Mouse (Mus musculus) hindbrain, postnatal 0 days (tissue): ENCODE measurements around the gene Kcnma1. TPM values are rescaled to one million over a fixed set of nuclear protein-coding genes. Genes with fewer than 3 reads are reported as not detected.

ENCODE experiments used
- ATAC-seq: fragments of 200-750 bp; cut with Nextera tagmentation; 2 replicates; pipeline ENCODE4 v1.8.0; 2017; ENCODE audit warnings: mild to moderate bottlenecking, moderate TSS enrichment, moderate library complexity
- DNase-seq: peaks from one replicate; pipeline ENCODE4 v3.0.0-alpha.2; 2015; ENCODE audit warnings: low spot score
- H3K27ac ChIP-seq: fragments of 300-500 bp; sonication (generic); 2 replicates; pipeline ENCODE4 v1.5.1; 2014; ENCODE audit warnings: mild to moderate bottlenecking
- H3K27me3 ChIP-seq: fragments of 300-500 bp; sonication (generic); 2 replicates; pipeline ENCODE4 v1.6.1; 2014; ENCODE audit warnings: low read length, mixed read lengths; ENCODE audit not compliant: insufficient read depth
- H3K36me3 ChIP-seq: fragments of 300-500 bp; sonication (generic); 2 replicates; pipeline ENCODE4 v1.6.1; 2014; ENCODE audit warnings: low read length, mixed read lengths; ENCODE audit not compliant: insufficient read depth
- H3K4me1 ChIP-seq: fragments of 300-500 bp; sonication (generic); 2 replicates; pipeline ENCODE4 v1.6.1; 2014; ENCODE audit warnings: antibody characterized with exemption, low read length, mixed read lengths; ENCODE audit not compliant: insufficient read depth
- H3K4me2 ChIP-seq: fragments of 300-500 bp; sonication (generic); 2 replicates; pipeline ENCODE4 v1.6.1; 2014; ENCODE audit warnings: low read depth, mild to moderate bottlenecking, low read length, moderate library complexity, mixed read lengths
- H3K4me3 ChIP-seq: fragments of 300-500 bp; sonication (generic); 2 replicates; pipeline ENCODE4 v1.5.1; 2014; ENCODE audit warnings: low read length
- H3K9ac ChIP-seq: fragments of 300-500 bp; sonication (generic); replicated peaks from 2 replicates; pipeline ENCODE4 v1.6.1; 2014; ENCODE audit warnings: mild to moderate bottlenecking, low read length, moderate library complexity, mixed read lengths
- H3K9me3 ChIP-seq: fragments of 300-500 bp; sonication (generic); 2 replicates; pipeline ENCODE4 v1.6.1; 2016; ENCODE audit warnings: low read length, mixed read lengths
- CTCF ChIP-seq: IDR thresholded peaks from 2 replicates; pipeline ENCODE4 v1.5.1; 2016; ENCODE audit warnings: antibody characterized with exemption, control low read depth, low read depth
- WGBS: fragments of 180-500 bp; shearing (Covaris S2); extraction: QIAGEN DNeasy Blood & Tissue Kit; methylation state at CpG from one replicate; pipeline ENCODE4 v1.1.7; 2014; 5-methylcytosine and 5-hydroxymethylcytosine counted together
- polyA plus RNA-seq: library from polyadenylated mRNA; unstranded; fragments of >200 nt; fragmentation: Nextera tagmentation; extraction: Ambion mirVana; gene quantifications from 2 replicates; pipeline ENCODE4 v1.2.1, GENCODE M21; 2015
- total RNA-seq: library from RNA; depleted of rRNA; stranded (reverse); fragments of >200 nt; gene quantifications from 2 replicates; pipeline ENCODE4 v1.2.3, GENCODE M21; 2014

Kcnma1 gene
- total and polyA plus RNA-seq, 2 experiments from 2014 or later, result 15.9 to 36.1 TPM

DNA sequence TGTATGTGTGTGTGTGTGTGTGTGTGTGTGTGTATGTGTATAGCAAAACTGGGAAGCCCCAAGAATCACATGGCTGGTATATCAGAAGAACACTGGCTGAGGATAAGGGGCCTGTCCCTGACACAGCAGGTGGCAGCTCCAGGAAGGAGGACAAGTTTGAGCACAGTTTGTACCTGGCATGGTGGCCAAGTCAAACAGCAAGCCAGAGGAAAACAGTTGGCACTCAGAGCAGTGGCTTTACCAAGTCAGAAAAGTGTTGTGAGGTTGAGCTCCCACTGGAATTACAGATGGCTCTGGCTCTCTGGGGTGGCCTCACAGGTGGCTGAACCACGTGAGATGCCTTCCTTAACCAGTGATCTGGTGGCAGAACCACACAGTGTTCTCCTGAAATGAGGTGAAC, 132.3 kb downstream of the Kcnma1 start:
- DNase-seq, result no peak
- no peaks in the 10 kb centered on the region for H3K9me3 ChIP-seq
- H3K27me3 ChIP-seq, result no peaks in the 10 kb centered on the region
- H3K27ac ChIP-seq, result no peak overlapping the region
- 0 out of 2 replicates have a peak, but pooled peaks cover 5% of the 10 kb centered on the region for H3K4me1 ChIP-seq
- no peak overlapping the region for H3K9ac ChIP-seq
- TF ChIP-seq CTCF, result no peak
- no peak for ATAC-seq
- H3K36me3 ChIP-seq, result no peaks in the 10 kb centered on the region
- H3K4me2 ChIP-seq, result no peak overlapping the region
- 84% methylated on average over 1 of the region's 1 CpGs for WGBS
- no peak overlapping the region for H3K4me3 ChIP-seq

DNA sequence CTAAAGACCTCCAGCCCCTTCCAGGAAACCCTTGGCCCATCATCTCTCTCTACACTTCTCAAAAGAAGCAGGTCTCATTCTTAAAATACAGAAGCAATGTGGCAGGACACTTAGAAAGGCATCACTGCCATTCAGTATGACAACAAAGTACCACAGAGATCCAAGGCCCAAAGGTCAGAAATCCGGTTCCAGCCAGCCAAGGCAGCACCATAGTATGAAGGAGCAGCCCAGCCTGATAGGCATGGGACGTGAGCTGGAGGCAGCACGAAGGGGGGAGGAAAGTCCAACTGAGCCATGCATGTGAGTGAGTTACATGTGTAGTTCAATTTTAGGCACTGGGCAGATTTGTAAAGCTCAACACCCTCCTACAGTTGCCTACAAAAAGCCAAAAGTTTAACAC, 135.0 kb downstream of the Kcnma1 start:
- Histone ChIP-seq H3K4me2 (no peak overlapping the region), H3K9ac (no peak overlapping the region), H3K27ac (no peak overlapping the region), H3K36me3 (no peaks in the 10 kb centered on the region), H3K4me1 (peaks cover 5% of the 10 kb centered on the region; the same call in 1 of the 2 replicates), H3K27me3 (no peaks in the 10 kb centered on the region), H3K4me3 (no peak overlapping the region), H3K9me3 (no peaks in the 10 kb centered on the region)
- ATAC-seq (no peak), DNase-seq (no peak)
- TF ChIP-seq CTCF, result no peak
- WGBS, result 85% methylated on average over 3 of the region's 3 CpGs

DNA sequence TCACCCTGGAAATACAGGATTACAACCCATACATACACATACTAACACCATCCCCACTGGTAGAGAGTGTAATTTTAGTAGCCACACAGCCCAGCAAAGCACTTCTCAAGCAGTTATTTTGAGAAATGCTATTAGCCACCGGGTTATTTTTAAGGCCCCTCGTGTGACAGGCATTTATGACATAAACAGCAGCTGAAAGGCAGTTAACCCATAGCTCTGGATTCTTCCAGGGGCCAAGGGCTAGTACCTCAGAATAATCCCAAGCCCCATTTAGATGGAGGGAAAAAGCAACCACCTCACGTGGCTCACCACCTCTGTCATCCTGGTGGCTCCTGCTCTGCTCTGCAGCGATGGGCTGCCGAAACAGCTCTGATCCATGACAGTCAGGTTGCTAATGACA, 136.7 kb downstream of the Kcnma1 start:
- no peak for TF ChIP-seq CTCF
- DNase-seq, result no peak
- Histone ChIP-seq H3K4me1 (peaks cover 5% of the 10 kb centered on the region; the same call in 1 of the 2 replicates), H3K36me3 (no peaks in the 10 kb centered on the region), H3K4me2 (no peak overlapping the region), H3K9ac (no peak overlapping the region), H3K4me3 (no peak overlapping the region), H3K9me3 (no peaks in the 10 kb centered on the region), H3K27me3 (no peaks in the 10 kb centered on the region), H3K27ac (no peak overlapping the region)
- no peak for ATAC-seq
- 87% methylated on average over 5 of the region's 5 CpGs for WGBS

DNA sequence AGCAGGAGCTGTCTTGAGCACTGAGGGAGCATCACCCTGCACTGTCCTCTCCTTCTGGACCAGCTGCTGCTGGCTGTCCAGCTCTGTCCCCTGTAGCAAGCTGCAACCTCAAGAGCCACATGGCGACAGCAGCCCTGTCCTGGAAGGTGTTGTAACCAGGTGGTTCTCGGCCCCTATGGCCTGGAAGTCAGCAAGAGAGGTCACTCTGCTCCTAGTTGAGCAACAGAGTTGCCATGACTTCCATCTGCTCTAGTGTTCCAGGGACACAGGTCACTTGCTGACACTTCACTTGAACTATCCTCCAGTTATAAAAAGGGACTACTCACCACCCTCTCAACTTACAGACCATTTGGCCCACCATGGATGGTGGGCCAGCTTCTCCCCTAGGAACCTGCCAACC, 139.7 kb downstream of the Kcnma1 start:
- H3K27ac ChIP-seq, result no peak overlapping the region
- no peak for DNase-seq
- H3K27me3 ChIP-seq, result no peaks in the 10 kb centered on the region
- ATAC-seq, result no peak
- 87% methylated on average over 2 of the region's 2 CpGs for WGBS
- H3K36me3 ChIP-seq, result no peaks in the 10 kb centered on the region
- H3K4me2 ChIP-seq, result no peak overlapping the region
- TF ChIP-seq CTCF, result no peak
- no peaks in the 10 kb centered on the region for H3K9me3 ChIP-seq
- peaks cover 5% of the 10 kb centered on the region; the same call in 1 of the 2 replicates for H3K4me1 ChIP-seq
- no peak overlapping the region for H3K9ac ChIP-seq
- H3K4me3 ChIP-seq, result no peak overlapping the region

DNA sequence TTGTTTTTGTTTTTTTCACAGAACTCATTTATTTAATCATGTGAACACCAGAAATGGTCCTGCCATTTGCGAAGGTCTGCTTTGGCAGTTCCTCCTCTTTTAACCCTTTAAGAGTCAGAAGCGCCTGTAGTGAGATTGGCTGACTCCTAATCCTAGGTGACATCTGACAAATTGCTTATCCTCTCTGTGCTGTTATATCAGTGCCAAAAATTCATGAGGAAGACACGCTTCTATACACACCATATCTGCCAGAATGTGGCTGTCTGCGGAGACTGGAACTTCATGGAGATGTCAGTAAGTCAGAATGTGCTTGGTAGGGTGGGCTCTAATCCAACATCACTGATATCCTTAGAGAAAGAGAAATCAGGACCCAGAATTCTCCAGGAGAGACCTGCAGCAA, 157.3 kb downstream of the Kcnma1 start:
- no peak for ATAC-seq
- Histone ChIP-seq H3K9me3 (no peaks in the 10 kb centered on the region), H3K9ac (no peak overlapping the region), H3K36me3 (no peaks in the 10 kb centered on the region), H3K27me3 (no peaks in the 10 kb centered on the region), H3K4me2 (no peak overlapping the region), H3K4me3 (no peak overlapping the region), H3K27ac (no peak overlapping the region), H3K4me1 (no peaks in the 10 kb centered on the region)
- DNase-seq, result peak; percentile 57
- 59% methylated on average over 4 of the region's 4 CpGs for WGBS
- TF ChIP-seq CTCF, result no peak

DNA sequence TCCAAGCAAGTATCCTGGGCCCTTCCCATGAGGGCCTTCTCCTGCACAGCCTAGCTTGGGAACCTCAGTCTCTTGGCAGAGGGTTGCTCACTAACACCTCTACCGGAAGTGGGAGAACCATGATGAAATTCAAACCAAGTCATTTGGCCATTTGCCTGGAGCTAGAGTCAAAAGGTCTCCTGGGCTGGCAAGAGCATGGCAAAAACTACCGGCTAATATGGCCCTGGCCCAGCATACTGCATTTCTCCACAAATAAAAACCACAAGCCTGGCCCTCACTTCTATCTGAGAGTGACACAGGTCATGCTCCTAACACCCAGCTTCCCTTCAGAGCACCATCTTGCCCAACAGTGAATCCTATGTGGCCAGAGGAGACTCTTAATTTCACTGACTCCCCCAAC, 159.3 kb downstream of the Kcnma1 start:
- Histone ChIP-seq H3K27me3 (no peaks in the 10 kb centered on the region), H3K9me3 (no peaks in the 10 kb centered on the region), H3K4me3 (no peak overlapping the region), H3K36me3 (no peaks in the 10 kb centered on the region), H3K9ac (no peak overlapping the region), H3K4me2 (no peak overlapping the region), H3K4me1 (no peaks in the 10 kb centered on the region), H3K27ac (no peak overlapping the region)
- TF ChIP-seq CTCF, result no peak
- 61% methylated on average over 2 of the region's 2 CpGs for WGBS
- ATAC-seq (no peak), DNase-seq (no peak)

DNA sequence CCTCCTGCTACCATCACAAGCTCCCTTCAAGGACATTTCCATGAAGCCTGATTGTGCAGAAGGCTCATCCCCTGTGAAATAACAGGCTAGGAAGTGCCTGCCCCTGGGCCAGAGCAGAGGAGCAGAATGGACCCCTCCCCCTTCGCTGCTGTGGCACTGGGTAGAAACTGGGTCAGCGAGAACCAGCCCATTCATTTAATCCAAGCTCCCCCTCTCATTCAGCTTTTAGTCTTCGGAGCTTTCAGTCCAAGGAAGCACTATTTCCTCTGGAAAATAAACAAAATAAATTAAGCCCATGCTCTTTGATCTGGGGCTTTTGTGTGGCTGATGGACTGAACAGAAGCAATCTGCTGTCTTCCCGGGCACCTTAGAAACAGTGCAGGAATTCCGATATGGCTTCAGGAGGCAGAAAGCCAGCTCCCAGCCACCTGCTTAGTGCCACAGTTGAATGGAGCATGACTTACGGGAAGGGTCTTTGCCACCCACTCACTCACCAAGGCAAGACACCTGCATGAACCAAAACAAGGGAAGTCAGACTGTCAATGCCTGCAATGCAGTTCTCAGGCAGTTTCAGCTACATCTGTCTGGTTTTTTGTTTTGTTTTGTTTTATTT, 165.7 kb downstream of the Kcnma1 start:
- Histone ChIP-seq H3K36me3 (no peaks in the 10 kb centered on the region), H3K4me3 (no peak overlapping the region), H3K4me1 (peaks cover 12% of the 10 kb centered on the region; the same call in 1 of the 2 replicates), H3K27me3 (no peaks in the 10 kb centered on the region), H3K9me3 (no peaks in the 10 kb centered on the region), H3K9ac (no peak overlapping the region), H3K4me2 (no peak overlapping the region), H3K27ac (peak overlapping the region; percentile 49)
- ATAC-seq (peak; percentile 90), DNase-seq (peak; percentile 69)
- WGBS, result 9% methylated on average over 6 of the region's 6 CpGs
- TF ChIP-seq CTCF, result no peak
